Mouse (Mus musculus): ENCODE data around the gene Ung. TPM values are rescaled to one million over a fixed set of nuclear protein-coding genes. Genes with fewer than 3 reads are reported as not detected.

The Ung gene
- total RNA-seq (2014; rRNA removed) (2.4 and 4.6 TPM in 2 replicates), polyA plus RNA-seq (2012; rRNA removed) (5.0 and 5.3 TPM in 2 replicates)

DNA sequence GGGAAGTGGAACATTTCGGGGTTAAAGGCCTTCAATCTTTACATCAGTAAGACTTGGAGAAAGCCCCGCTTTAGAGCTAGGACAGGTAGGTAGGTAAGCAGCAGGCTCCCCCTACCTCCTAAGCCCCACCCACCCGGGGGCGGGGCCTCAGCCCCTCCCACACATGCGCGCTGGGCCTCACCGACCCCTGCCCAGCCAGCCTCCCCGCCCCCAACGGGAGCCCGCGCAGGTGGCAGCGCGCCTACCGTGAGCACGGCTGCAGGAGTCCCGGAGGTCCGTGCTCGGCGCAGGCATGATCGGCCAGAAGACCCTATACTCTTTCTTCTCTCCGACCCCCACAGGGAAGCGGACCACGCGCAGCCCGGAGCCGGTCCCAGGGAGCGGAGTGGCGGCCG is at the start of gene Ung:
TSS of gene Ung (plus strand) at position 176 of the 395 bp plus-strand sequence.
- H3K9ac ChIP-seq (ENCODE audit: low read depth, low read length) = peak within 1 kb of the TSS; percentile 86
- peak; percentile 21 for DNase-seq (ENCODE audit: extremely low read depth, low read depth, low spot score)
- TF ChIP-seq POLR2A (IDR thresholded peaks at IDR 0.05; ENCODE audit: extremely low read depth, insufficient read depth, low read length) (no peak), CTCF (IDR thresholded peaks at IDR 0.05; ENCODE audit: low read depth, low read length) (no peak)
- peak within 1 kb of the TSS; percentile 93 for H3K27ac ChIP-seq (replicated peaks; ENCODE audit: insufficient read depth, low read depth, low read length)
- no peaks in the 10 kb centered on the region for H3K36me3 ChIP-seq (ENCODE audit: control insufficient read depth, insufficient read depth, low read length)
- H3K4me1 ChIP-seq (ENCODE audit: control insufficient read depth, insufficient read depth, low read length) = peaks cover 15% of the 10 kb centered on the region
- H3K4me3 ChIP-seq (ENCODE audit: insufficient read depth, low read depth, low read length) = peak within 1 kb of the TSS; percentile 69
- no peaks in the 10 kb centered on the region for H3K27me3 ChIP-seq (ENCODE audit: control insufficient read depth, insufficient read depth, low read length)
- 2% methylated on average over 29 of the region's 29 CpGs for WGBS
- no peaks in the 10 kb centered on the region for H3K79me2 ChIP-seq (ENCODE audit: control insufficient read depth, insufficient read depth, low read length)

DNA sequence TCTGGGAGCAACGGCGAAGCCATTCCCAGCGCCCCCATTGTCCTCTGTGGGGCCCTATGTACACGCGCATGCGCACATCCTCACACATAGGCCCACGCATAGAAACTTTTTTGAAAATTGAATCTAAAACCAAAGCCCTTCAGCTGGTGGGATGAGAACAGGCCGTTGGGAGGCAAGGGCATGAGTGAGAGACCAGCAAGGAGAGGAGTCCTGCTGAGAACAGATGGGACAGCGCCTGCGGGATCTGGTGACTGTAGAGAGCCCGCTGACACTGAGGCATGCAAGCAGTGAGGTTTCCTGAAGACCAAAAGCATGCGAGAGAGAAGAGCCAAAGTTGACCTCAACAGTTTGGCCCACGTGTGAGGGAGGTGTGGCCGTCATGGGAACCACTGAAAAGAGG is 44.7 kb upstream of the Ung start:
- Histone ChIP-seq H3K4me3 (ENCODE audit: insufficient read depth, low read depth, low read length) (no peak overlapping the region), H3K36me3 (ENCODE audit: control insufficient read depth, insufficient read depth, low read length) (no peaks in the 10 kb centered on the region), H3K9ac (ENCODE audit: low read depth, low read length) (no peak overlapping the region), H3K27ac (replicated peaks; ENCODE audit: insufficient read depth, low read depth, low read length) (no peak overlapping the region), H3K79me2 (ENCODE audit: control insufficient read depth, insufficient read depth, low read length) (no peaks in the 10 kb centered on the region), H3K4me1 (ENCODE audit: control insufficient read depth, insufficient read depth, low read length) (no peaks in the 10 kb centered on the region), H3K27me3 (ENCODE audit: control insufficient read depth, insufficient read depth, low read length) (peaks cover 2% of the 10 kb centered on the region; the same call in 1 of the 2 replicates)
- WGBS = 73% methylated on average over 14 of the region's 14 CpGs
- TF ChIP-seq CTCF (IDR thresholded peaks at IDR 0.05; ENCODE audit: low read depth, low read length) (no peak), POLR2A (IDR thresholded peaks at IDR 0.05; ENCODE audit: extremely low read depth, insufficient read depth, low read length) (no peak)
- no peak for DNase-seq (ENCODE audit: extremely low read depth, low read depth, low spot score)

DNA sequence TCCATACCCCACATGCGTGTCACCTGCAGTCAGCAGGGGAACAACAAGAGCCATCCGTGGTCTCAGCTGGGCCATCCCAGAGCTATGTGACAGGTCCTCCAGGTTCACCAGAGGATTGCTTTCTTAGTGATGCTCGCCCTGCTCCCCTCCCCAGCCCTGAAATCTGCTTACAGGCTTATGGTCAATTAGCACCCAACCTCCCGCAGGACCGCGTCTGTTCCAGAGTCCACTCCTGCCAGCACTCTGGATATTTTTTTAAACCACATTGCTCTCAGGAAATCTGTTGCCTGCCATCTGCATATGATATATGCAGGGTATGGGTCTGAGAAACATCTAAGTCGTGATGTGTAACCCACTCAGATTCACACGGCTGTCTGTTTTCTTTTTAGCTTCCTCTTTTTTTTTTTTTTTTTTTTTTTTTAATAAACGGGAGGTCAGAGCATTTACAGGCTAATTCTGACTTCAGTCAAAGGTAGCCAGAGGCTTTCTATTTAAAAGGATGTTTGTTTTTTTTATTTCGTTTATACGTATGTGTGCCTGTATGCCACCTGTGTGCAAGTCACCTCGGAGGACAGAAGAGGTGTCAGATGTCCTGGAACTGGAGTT is 42.2 kb upstream of the Ung start:
- H3K4me1 ChIP-seq (ENCODE audit: control insufficient read depth, insufficient read depth, low read length) = no peaks in the 10 kb centered on the region
- 64% methylated on average over 12 of the region's 12 CpGs for WGBS
- peaks cover 8% of the 10 kb centered on the region for H3K27me3 ChIP-seq (ENCODE audit: control insufficient read depth, insufficient read depth, low read length)

GRCm38 (mm10) chr5:114090421-114091013 is 39.7 kb upstream of the Ung start:
- no peaks in the 10 kb centered on the region for H3K36me3 ChIP-seq (ENCODE audit: control insufficient read depth, insufficient read depth, low read length)
- 38% methylated on average over 7 of the region's 7 CpGs for WGBS
- TF ChIP-seq CTCF (IDR thresholded peaks at IDR 0.05; ENCODE audit: low read depth, low read length) = no peak
- TF ChIP-seq POLR2A (IDR thresholded peaks at IDR 0.05; ENCODE audit: extremely low read depth, insufficient read depth, low read length) = no peak

More for the DNA sequence above, 42.2 kb upstream of the Ung start:
- Histone ChIP-seq H3K27ac (replicated peaks; ENCODE audit: insufficient read depth, low read depth, low read length) (no peak overlapping the region), H3K4me3 (ENCODE audit: insufficient read depth, low read depth, low read length) (no peak overlapping the region), H3K36me3 (ENCODE audit: control insufficient read depth, insufficient read depth, low read length) (no peaks in the 10 kb centered on the region), H3K79me2 (ENCODE audit: control insufficient read depth, insufficient read depth, low read length) (no peaks in the 10 kb centered on the region), H3K9ac (ENCODE audit: low read depth, low read length) (no peak overlapping the region)
- TF ChIP-seq CTCF (IDR thresholded peaks at IDR 0.05; ENCODE audit: low read depth, low read length) (no peak), POLR2A (IDR thresholded peaks at IDR 0.05; ENCODE audit: extremely low read depth, insufficient read depth, low read length) (no peak)
- DNase-seq (ENCODE audit: extremely low read depth, low read depth, low spot score) = no peak

DNA sequence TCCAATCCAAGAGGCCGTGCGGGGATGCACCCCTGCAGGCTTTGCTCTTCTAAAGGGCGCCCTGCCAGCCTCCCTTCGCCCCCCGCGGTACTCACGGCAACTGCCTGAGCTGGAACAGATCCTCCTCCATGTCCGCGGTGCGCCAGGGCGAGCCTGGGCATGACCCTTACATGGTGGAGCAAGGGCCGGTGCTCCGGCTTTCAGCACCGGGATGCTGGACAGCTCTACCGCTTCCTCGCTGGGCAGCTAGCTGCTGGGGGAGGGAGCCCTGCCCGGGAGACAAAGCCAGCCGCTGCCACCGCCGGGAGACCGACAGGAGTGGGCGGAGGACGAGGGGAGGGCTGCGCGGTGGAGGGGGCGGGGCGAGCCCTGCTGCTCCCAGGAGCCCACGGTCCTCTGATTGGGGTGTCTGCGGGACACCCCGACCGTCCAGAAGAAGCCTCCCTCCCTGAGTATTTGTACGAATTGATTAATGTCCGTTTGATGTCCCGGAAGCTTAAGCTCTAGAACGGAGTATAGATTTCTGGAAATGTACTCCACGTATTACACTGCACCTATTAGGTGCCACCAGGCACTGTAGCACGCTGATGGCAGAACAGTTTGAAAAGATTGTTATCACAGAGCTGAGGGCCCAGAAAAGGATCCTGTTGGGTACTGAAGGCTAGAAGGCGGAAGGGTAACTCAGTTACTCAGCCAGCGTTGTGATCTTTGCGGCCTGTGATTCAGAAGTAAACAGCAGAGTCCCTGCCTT is 39.0 kb upstream of the Ung start, which contains the start of gene Svop:
TSS of gene Svop (minus strand) at position 514 of the 751 bp plus-strand sequence.
- no peak within 1 kb of the TSS for H3K9ac ChIP-seq (ENCODE audit: low read depth, low read length)
- WGBS = 4% methylated on average over 40 of the region's 40 CpGs
- H3K27ac ChIP-seq (replicated peaks; ENCODE audit: insufficient read depth, low read depth, low read length) = no peak within 1 kb of the TSS
- no peak within 1 kb of the TSS for H3K4me3 ChIP-seq (ENCODE audit: insufficient read depth, low read depth, low read length)
- DNase-seq (ENCODE audit: extremely low read depth, low read depth, low spot score) = no peak
- H3K79me2 ChIP-seq (ENCODE audit: control insufficient read depth, insufficient read depth, low read length) = no peaks in the 10 kb centered on the region
- no peaks in the 10 kb centered on the region for H3K4me1 ChIP-seq (ENCODE audit: control insufficient read depth, insufficient read depth, low read length)
- peaks cover 8% of the 10 kb centered on the region for H3K27me3 ChIP-seq (ENCODE audit: control insufficient read depth, insufficient read depth, low read length)
- H3K36me3 ChIP-seq (ENCODE audit: control insufficient read depth, insufficient read depth, low read length) = no peaks in the 10 kb centered on the region
- TF ChIP-seq CTCF (IDR thresholded peaks at IDR 0.05; ENCODE audit: low read depth, low read length) = no peak
- TF ChIP-seq POLR2A (IDR thresholded peaks at IDR 0.05; ENCODE audit: extremely low read depth, insufficient read depth, low read length) = no peak

More at GRCm38 (mm10) chr5:114090421-114091013, 39.7 kb upstream of the Ung start:
- DNase-seq (ENCODE audit: extremely low read depth, low read depth, low spot score) = no peak
- H3K27me3 ChIP-seq (ENCODE audit: control insufficient read depth, insufficient read depth, low read length) = peaks cover 8% of the 10 kb centered on the region
- no peak overlapping the region for H3K27ac ChIP-seq (replicated peaks; ENCODE audit: insufficient read depth, low read depth, low read length)
- no peak overlapping the region for H3K9ac ChIP-seq (ENCODE audit: low read depth, low read length)
- no peaks in the 10 kb centered on the region for H3K4me1 ChIP-seq (ENCODE audit: control insufficient read depth, insufficient read depth, low read length)
- no peak overlapping the region for H3K4me3 ChIP-seq (ENCODE audit: insufficient read depth, low read depth, low read length)
- H3K79me2 ChIP-seq (ENCODE audit: control insufficient read depth, insufficient read depth, low read length) = no peaks in the 10 kb centered on the region

Measured in liver, adult 2 months (tissue).